Mouse (Mus musculus) forebrain, embryonic 15.5 days (tissue): ENCODE measurements around the gene Brip1. TPM values are rescaled to one million over a fixed set of nuclear protein-coding genes. Genes with fewer than 3 reads are reported as not detected.

ENCODE experiments used
- ATAC-seq: fragments of 200-750 bp; cut with Nextera tagmentation; replicated peaks from 2 replicates; pipeline ENCODE4 v1.8.0; 2017; ENCODE audit warnings: mild to moderate bottlenecking, moderate TSS enrichment, moderate library complexity
- H3K27ac ChIP-seq: fragments of 300-500 bp; sonication (generic); replicated peaks from 2 replicates; pipeline ENCODE4 v1.5.1; 2015; ENCODE audit warnings: mild to moderate bottlenecking, inconsistent platforms
- H3K27me3 ChIP-seq: fragments of 300-500 bp; sonication (generic); 2 replicates; pipeline ENCODE4 v1.6.1; 2015; ENCODE audit warnings: inconsistent platforms
- H3K36me3 ChIP-seq: fragments of 300-500 bp; sonication (generic); 2 replicates; pipeline ENCODE4 v1.6.1; 2015; ENCODE audit warnings: mild to moderate bottlenecking, inconsistent platforms
- H3K4me1 ChIP-seq: fragments of 300-500 bp; sonication (generic); 2 replicates; pipeline ENCODE4 v1.6.1; 2015; ENCODE audit warnings: inconsistent platforms
- H3K4me2 ChIP-seq: fragments of 300-500 bp; sonication (generic); replicated peaks from 2 replicates; pipeline ENCODE4 v1.6.1; 2015; ENCODE audit warnings: mild to moderate bottlenecking, inconsistent platforms
- H3K4me3 ChIP-seq: fragments of 300-500 bp; sonication (generic); 2 replicates; pipeline ENCODE4 v1.5.1; 2015; ENCODE audit warnings: mild to moderate bottlenecking, inconsistent platforms
- H3K9ac ChIP-seq: fragments of 300-500 bp; sonication (generic); replicated peaks from 2 replicates; pipeline ENCODE4 v1.6.1; 2015; ENCODE audit warnings: mild to moderate bottlenecking, inconsistent platforms
- H3K9me3 ChIP-seq: fragments of 300-500 bp; sonication (generic); 2 replicates; pipeline ENCODE4 v1.6.1; 2016; ENCODE audit warnings: inconsistent platforms
- WGBS: fragments of 180-500 bp; shearing (Covaris S2); methylation state at CpG from one replicate; pipeline ENCODE4 v1.1.7; 2015; ENCODE audit warnings: mixed read lengths; 5-methylcytosine and 5-hydroxymethylcytosine counted together
- polyA plus RNA-seq: library from polyadenylated mRNA; unstranded; fragments of >200 nt; fragmentation: Nextera tagmentation; extraction: Ambion mirVana; gene quantifications from 2 replicates; pipeline ENCODE4 v1.2.1, GENCODE M21; 2015

Gene Brip1
- 3.2 and 4.3 TPM in 2 replicates for polyA plus RNA-seq

DNA sequence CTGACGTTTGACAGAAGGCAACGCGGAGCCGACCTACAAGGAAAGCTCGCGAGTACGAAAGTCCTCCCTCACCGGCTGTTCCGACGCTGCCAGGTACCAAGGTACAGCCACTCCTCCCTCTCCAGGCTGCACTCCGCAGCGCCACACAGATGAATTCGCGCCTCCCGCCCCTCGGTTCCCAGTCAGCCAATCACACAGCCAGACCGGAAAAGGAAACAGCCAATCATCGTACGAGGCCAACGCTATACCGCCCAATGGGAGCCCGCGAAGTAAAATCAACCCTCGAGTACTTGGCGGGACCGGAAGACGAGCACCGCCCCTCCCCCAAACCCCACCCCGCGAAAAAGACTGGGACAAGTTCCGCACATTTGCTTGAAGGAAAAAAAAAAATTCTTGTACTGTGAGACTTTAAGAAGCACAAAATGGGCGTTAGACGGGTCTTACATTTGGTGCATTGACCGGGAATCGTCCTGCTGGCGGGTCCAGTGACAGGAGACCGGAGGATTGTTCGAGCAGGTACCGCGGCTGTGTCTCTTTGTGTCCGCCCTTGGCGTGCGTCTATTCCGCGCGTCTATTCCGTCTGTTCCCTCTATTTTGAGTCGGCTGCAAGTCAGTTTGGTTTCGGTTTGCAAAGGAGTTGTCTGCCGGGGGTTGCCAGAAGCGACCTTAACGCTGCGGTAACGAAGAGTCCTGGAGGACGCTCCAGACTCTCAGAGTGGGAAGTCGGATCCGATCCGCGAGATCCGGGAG is at the start of gene Brip1:
TSS of gene Brip1 (minus strand) at position 157 of the 750 bp plus-strand sequence.
- peaks cover 36% of the 10 kb centered on the region for H3K36me3 ChIP-seq
- ATAC-seq, result peak; percentile 99
- no peaks in the 10 kb centered on the region for H3K27me3 ChIP-seq
- WGBS, result under 1% methylated on average over 60 of the region's 60 CpGs
- peak within 1 kb of the TSS; percentile 92 for H3K4me3 ChIP-seq
- H3K9ac ChIP-seq, result peak within 1 kb of the TSS; percentile 85
- peaks cover 16% of the 10 kb centered on the region; the same call in 1 of the 2 replicates for H3K4me1 ChIP-seq
- H3K9me3 ChIP-seq, result peaks cover 3% of the 10 kb centered on the region; the same call in 1 of the 2 replicates
- peak within 1 kb of the TSS; percentile 80 for H3K4me2 ChIP-seq
- H3K27ac ChIP-seq, result peak within 1 kb of the TSS; percentile 83

DNA sequence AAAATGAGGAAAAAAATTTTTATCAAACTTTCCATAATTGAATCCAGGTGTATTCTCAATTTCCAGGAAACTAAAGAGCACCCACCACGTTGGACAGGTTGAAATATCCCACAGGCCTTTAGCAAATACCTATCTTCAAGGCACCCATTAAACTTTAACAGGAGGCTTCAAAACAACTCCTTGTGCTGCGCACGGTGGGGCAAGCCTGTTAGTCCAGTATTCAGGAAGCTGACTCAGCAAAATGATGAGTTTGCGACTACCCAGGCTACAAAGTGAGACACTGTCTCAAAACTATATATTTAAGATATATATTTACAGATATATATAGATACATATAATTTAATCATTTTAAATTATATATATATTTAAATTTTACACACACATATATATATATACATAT is 31.5 kb upstream of the Brip1 start:
- no peaks in the 10 kb centered on the region for H3K4me1 ChIP-seq
- peaks cover 61% of the 10 kb centered on the region for H3K36me3 ChIP-seq
- no peak overlapping the region for H3K4me2 ChIP-seq
- no peaks in the 10 kb centered on the region for H3K9me3 ChIP-seq
- no peak for ATAC-seq
- no peaks in the 10 kb centered on the region for H3K27me3 ChIP-seq
- 92% methylated on average over 4 of the region's 4 CpGs for WGBS
- no peak overlapping the region for H3K27ac ChIP-seq
- no peak overlapping the region for H3K4me3 ChIP-seq
- H3K9ac ChIP-seq, result no peak overlapping the region

DNA sequence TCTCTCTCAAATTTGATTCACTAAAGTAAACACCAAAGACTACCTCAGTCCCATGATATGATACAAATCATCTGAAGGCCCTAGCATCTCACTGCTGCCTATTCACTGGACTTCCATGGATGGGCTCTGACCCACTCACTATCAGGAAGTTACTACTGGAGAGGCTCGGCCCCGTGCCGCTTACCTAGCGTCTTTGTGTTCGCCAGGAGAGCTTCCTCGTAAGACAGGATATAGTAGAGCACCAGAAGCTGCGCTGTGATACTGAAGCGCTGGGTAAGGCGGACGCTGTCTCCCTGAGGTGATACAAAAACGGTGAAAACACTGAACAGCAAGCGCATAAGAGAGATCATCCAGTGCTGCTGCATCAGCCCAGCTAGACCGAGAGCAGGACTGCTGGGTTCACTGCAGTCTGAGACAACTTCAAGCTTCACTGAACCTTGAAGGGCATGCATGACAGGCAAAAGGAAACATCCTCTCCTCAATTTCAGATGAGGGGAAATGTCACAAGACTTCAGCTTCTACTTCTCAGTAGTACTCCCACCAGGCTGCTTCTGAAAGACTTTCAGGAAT is 30.9 kb upstream of the Brip1 start:
- no peak overlapping the region for H3K4me2 ChIP-seq
- no peak for ATAC-seq
- H3K4me1 ChIP-seq, result no peaks in the 10 kb centered on the region
- no peaks in the 10 kb centered on the region for H3K9me3 ChIP-seq
- H3K9ac ChIP-seq, result no peak overlapping the region
- H3K27ac ChIP-seq, result no peak overlapping the region
- 97% methylated on average over 13 of the region's 13 CpGs for WGBS
- peaks cover 64% of the 10 kb centered on the region for H3K36me3 ChIP-seq
- no peaks in the 10 kb centered on the region for H3K27me3 ChIP-seq
- no peak overlapping the region for H3K4me3 ChIP-seq

GRCm38 (mm10) chr11:86226646-86227180 is 25.7 kb upstream of the Brip1 start:
- no peak overlapping the region for H3K9ac ChIP-seq

DNA sequence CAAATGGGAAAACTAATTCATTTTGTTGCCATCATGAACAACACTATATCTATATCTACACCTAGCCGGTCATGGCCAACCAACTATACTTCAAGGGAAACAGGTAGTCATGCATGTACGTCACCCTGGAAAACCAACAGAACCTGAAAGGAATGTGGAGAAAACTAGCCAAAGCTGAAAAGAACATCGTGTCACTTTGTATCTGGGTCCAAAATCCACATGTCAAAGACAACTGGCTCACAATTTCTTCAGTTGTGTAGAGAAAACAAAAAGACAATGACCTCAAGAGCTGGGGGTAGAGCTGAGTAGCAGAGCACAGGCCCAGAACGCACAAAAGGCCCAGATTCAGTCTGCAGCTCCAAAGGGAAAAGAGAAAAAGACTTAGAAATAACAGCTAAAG is 24.8 kb upstream of the Brip1 start:
- Histone ChIP-seq H3K9ac (no peak overlapping the region), H3K4me1 (no peaks in the 10 kb centered on the region), H3K36me3 (peaks cover 68% of the 10 kb centered on the region), H3K4me2 (no peak overlapping the region), H3K27me3 (no peaks in the 10 kb centered on the region), H3K4me3 (no peak overlapping the region), H3K27ac (no peak overlapping the region), H3K9me3 (no peaks in the 10 kb centered on the region)
- 82% methylated on average over 4 of the region's 4 CpGs for WGBS
- ATAC-seq, result no peak

More at GRCm38 (mm10) chr11:86226646-86227180, 25.7 kb upstream of the Brip1 start:
- peaks cover 72% of the 10 kb centered on the region for H3K36me3 ChIP-seq
- H3K27ac ChIP-seq, result no peak overlapping the region
- ATAC-seq, result no peak
- H3K4me1 ChIP-seq, result no peaks in the 10 kb centered on the region
- H3K9me3 ChIP-seq, result no peaks in the 10 kb centered on the region
- no peak overlapping the region for H3K4me3 ChIP-seq
- no peak overlapping the region for H3K4me2 ChIP-seq
- H3K27me3 ChIP-seq, result no peaks in the 10 kb centered on the region
- WGBS, result 84% methylated on average over 8 of the region's 8 CpGs

DNA sequence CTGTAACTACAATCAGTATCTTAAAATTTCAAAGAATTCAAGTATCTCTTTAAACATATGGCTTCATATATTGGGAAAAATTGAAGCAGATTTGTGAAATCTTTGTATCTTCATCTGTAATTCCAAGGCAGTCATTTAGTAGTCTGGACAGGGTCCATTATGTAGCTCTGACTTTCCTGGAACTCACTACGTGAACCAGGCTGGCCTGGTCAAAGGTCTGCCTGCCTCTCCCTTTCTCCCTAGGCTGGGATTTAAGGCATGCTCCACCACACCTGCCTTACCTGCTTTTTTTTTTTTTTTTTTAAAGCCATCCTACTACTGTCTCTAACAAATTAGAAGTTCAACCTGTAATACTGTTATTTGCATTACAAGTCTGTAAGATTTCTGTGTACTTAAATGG is 10.8 kb upstream of the Brip1 start:
- H3K9ac ChIP-seq, result no peak overlapping the region
- H3K4me1 ChIP-seq, result no peaks in the 10 kb centered on the region
- no peak overlapping the region for H3K27ac ChIP-seq
- no peak overlapping the region for H3K4me2 ChIP-seq
- no peak for ATAC-seq
- no peaks in the 10 kb centered on the region for H3K27me3 ChIP-seq
- no peak overlapping the region for H3K4me3 ChIP-seq
- no peaks in the 10 kb centered on the region for H3K9me3 ChIP-seq
- peaks cover 60% of the 10 kb centered on the region for H3K36me3 ChIP-seq
- WGBS, result 80% methylated on average over 1 of the region's 1 CpGs

- Histone ChIP-seq H3K4me2 (no peak overlapping the region), H3K4me3 (no peak overlapping the region), H3K27me3 (no peaks in the 10 kb centered on the region), H3K36me3 (peaks cover 68% of the 10 kb centered on the region), H3K4me1 (no peaks in the 10 kb centered on the region), H3K9me3 (peaks cover 3% of the 10 kb centered on the region; the same call in 1 of the 2 replicates), H3K27ac (no peak overlapping the region), H3K9ac (no peak overlapping the region)
- no peak for ATAC-seq
- whole genome bisulfite sequencing, result 91% methylated on average over 2 of the region's 2 CpGs
These were observed 8.1 kb upstream of the Brip1 start for GRCm38 (mm10) chr11:86209123-86209522.

DNA sequence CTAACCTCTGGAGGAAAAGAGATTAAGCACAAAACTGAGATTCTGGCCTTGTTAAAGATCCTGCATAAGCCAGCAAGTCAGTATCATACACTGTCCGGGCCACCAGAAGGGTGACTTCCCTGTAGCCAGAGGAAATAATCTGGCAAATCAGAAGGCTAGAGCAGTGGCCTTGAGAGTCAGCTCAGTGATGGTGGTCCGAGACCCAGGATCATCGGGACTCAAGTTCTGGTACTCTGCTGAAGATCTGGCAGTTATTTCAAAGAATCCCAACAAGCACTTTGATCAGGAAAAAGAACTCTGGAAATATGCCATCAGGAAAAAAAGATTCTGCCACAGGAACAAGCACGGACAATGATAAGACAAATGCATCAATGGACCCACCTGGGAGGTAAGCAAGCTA is 4.9 kb upstream of the Brip1 start:
- peaks cover 10% of the 10 kb centered on the region; the same call in 1 of the 2 replicates for H3K4me1 ChIP-seq
- peaks cover 3% of the 10 kb centered on the region; the same call in 1 of the 2 replicates for H3K9me3 ChIP-seq
- H3K36me3 ChIP-seq, result peaks cover 67% of the 10 kb centered on the region
- H3K4me3 ChIP-seq, result no peak overlapping the region
- 96% methylated on average over 4 of the region's 4 CpGs for WGBS
- no peak for ATAC-seq
- H3K9ac ChIP-seq, result no peak overlapping the region
- no peak overlapping the region for H3K4me2 ChIP-seq
- no peaks in the 10 kb centered on the region for H3K27me3 ChIP-seq
- no peak overlapping the region for H3K27ac ChIP-seq

- no peak overlapping the region for H3K4me2 ChIP-seq
- H3K4me1 ChIP-seq, result peaks cover 12% of the 10 kb centered on the region; the same call in 1 of the 2 replicates
- ATAC-seq, result no peak
- H3K36me3 ChIP-seq, result peaks cover 67% of the 10 kb centered on the region
- H3K9ac ChIP-seq, result no peak overlapping the region
- H3K4me3 ChIP-seq, result no peak overlapping the region
- 98% methylated on average over 5 of the region's 5 CpGs for WGBS
- H3K27ac ChIP-seq, result no peak overlapping the region
- H3K9me3 ChIP-seq, result peaks cover 3% of the 10 kb centered on the region; the same call in 1 of the 2 replicates
- H3K27me3 ChIP-seq, result no peaks in the 10 kb centered on the region
These were observed 4.0 kb upstream of the Brip1 start for GRCm38 (mm10) chr11:86205031-86205430.

GRCm38 (mm10) chr11:86201901-86202675 is 1.1 kb upstream of the Brip1 start:
- Histone ChIP-seq H3K27me3 (no peaks in the 10 kb centered on the region), H3K27ac (peak overlapping the region; percentile 83), H3K36me3 (peaks cover 45% of the 10 kb centered on the region), H3K4me2 (peak overlapping the region; percentile 54), H3K9me3 (peaks cover 3% of the 10 kb centered on the region; the same call in 1 of the 2 replicates), H3K9ac (peak overlapping the region; percentile 85), H3K4me3 (peak overlapping the region; percentile 92), H3K4me1 (peaks cover 16% of the 10 kb centered on the region; the same call in 1 of the 2 replicates)
- WGBS, result 55% methylated on average over 16 of the region's 16 CpGs
- no peak for ATAC-seq

- H3K4me1 ChIP-seq, result peaks cover 16% of the 10 kb centered on the region; the same call in 1 of the 2 replicates
- H3K36me3 ChIP-seq, result peaks cover 29% of the 10 kb centered on the region
- 0 out of 2 replicates have a peak overlapping the region, but pooled peaks have one; percentile 51 for H3K27ac ChIP-seq
- H3K27me3 ChIP-seq, result no peaks in the 10 kb centered on the region
- peak; percentile 75 for ATAC-seq
- peak overlapping the region; percentile 59 for H3K9ac ChIP-seq
- peaks cover 3% of the 10 kb centered on the region; the same call in 1 of the 2 replicates for H3K9me3 ChIP-seq
- WGBS, result 1% methylated on average over 18 of the region's 21 CpGs
- peak overlapping the region; percentile 80 for H3K4me2 ChIP-seq
- H3K4me3 ChIP-seq, result peak overlapping the region; percentile 92
These were observed 452 bp downstream of the Brip1 start for GRCm38 (mm10) chr11:86200460-86201021.
